Mouse (Mus musculus) forebrain, embryonic 14.5 days (tissue): Measurements from ENCODE around the gene Rgl1. TPM values are rescaled to one million over a fixed set of nuclear protein-coding genes. Genes with fewer than 3 reads are reported as not detected.

Experiments
- ATAC-seq: fragments of 200-750 bp; cut with Nextera tagmentation; 2 replicates; pipeline ENCODE4 v1.8.0; 2017; ENCODE audit warnings: mild to moderate bottlenecking, moderate library complexity
- DNase-seq: peaks from one replicate; pipeline ENCODE4 v3.0.0-alpha.2; 2015; ENCODE audit warnings: low spot score
- H3K27ac ChIP-seq: fragments of 300-500 bp; sonication (generic); 2 replicates; pipeline ENCODE4 v1.5.1; 2014; ENCODE audit warnings: low read depth, mild to moderate bottlenecking, control low read depth, low read length, moderate library complexity
- H3K27me3 ChIP-seq: fragments of 300-500 bp; sonication (generic); replicated peaks from 2 replicates; pipeline ENCODE4 v1.6.1; 2014; ENCODE audit warnings: low read length, control low read depth, mixed read lengths; ENCODE audit not compliant: control insufficient read depth, insufficient read depth
- H3K36me3 ChIP-seq: fragments of 300-500 bp; sonication (generic); 2 replicates; pipeline ENCODE4 v1.6.1; 2014; ENCODE audit warnings: low read length, control low read depth; ENCODE audit not compliant: control insufficient read depth, insufficient read depth
- H3K4me1 ChIP-seq: fragments of 300-500 bp; sonication (generic); 2 replicates; pipeline ENCODE4 v1.6.1; 2014; ENCODE audit warnings: antibody characterized with exemption, low read length, control low read depth; ENCODE audit not compliant: control insufficient read depth, insufficient read depth
- H3K4me2 ChIP-seq: fragments of 300-500 bp; sonication (generic); 2 replicates; pipeline ENCODE4 v1.6.1; 2014; ENCODE audit warnings: mild to moderate bottlenecking, control low read depth, low read length
- H3K4me3 ChIP-seq: fragments of 300-500 bp; sonication (generic); 2 replicates; pipeline ENCODE4 v1.5.1; 2014; ENCODE audit warnings: low read depth, low read length, control low read depth
- H3K9ac ChIP-seq: fragments of 300-500 bp; sonication (generic); 2 replicates; pipeline ENCODE4 v1.6.1; 2014; ENCODE audit warnings: mild to moderate bottlenecking, low read length, control low read depth, moderate library complexity
- H3K9me3 ChIP-seq: fragments of 300-500 bp; sonication (generic); replicated peaks from 2 replicates; pipeline ENCODE4 v1.6.1; 2016; ENCODE audit warnings: low read length, control low read depth, mixed read lengths; ENCODE audit not compliant: control insufficient read depth
- WGBS: fragments of 180-500 bp; shearing (Covaris S2); extraction: QIAGEN DNeasy Blood & Tissue Kit; methylation state at CpG from one replicate; pipeline ENCODE4 v1.1.7; 2014; 5-methylcytosine and 5-hydroxymethylcytosine counted together
- polyA plus RNA-seq: library from polyadenylated mRNA; unstranded; fragments of >200 nt; fragmentation: Nextera tagmentation; extraction: Ambion mirVana; gene quantifications from 2 replicates; pipeline ENCODE4 v1.2.1, GENCODE M21; 2014

Rgl1 gene
- polyA plus RNA-seq: 16.4 and 20.5 TPM in 2 replicates

DNA sequence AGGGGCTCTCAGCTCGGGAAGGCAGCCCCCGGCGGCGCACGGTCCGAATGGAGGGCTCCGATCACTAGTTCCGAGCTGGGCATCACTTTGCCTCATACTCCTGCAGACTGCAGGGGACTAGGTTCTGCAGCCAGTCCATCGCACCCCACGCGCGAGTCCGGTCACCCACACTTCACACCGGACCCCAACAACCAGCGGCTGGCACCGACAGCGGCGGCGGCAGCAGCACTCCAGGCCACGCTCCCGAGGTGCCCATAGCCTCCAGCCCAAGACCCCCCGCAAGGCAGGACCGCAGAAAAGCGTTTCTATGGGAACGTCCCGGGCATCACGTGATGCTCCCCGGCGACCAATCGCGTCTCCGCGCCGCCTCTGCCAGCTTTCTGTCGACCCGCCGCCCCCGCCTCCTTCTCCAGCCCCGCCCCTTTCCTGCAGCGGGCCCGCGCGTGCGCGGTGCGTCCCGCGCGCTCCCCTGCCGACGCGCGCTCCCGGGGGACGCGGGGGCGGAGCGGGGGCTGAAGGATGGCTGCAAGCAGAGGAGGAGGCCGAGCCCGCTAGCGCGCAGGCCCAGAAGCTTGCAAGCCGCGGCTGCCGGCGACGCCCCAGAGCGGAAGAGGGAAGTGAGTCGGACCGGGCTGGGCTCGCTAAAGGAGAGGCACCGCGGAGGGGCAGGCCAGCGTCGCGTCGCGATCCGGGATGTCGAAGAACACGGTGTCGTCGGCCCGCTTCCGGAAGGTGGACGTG, at the start of gene Rgl1, which contains the start of gene Arpc5:
TSS of gene Rgl1 (minus strand) at position 320 of the 741 bp plus-strand sequence.
TSS of gene Arpc5 (plus strand) at position 511 of the 741 bp plus-strand sequence.
- peak; percentile 98 for ATAC-seq
- peak; percentile 98 for DNase-seq
- Histone ChIP-seq H3K4me1 (peaks cover 3% of the 10 kb centered on the region; the same call in 1 of the 2 replicates), H3K4me2 (peak within 1 kb of the TSS; percentile 91), H3K36me3 (peaks cover 18% of the 10 kb centered on the region), H3K27ac (peak within 1 kb of the TSS; percentile 86), H3K27me3 (no peaks in the 10 kb centered on the region), H3K9ac (peak within 1 kb of the TSS; percentile 96), H3K9me3 (no peaks in the 10 kb centered on the region), H3K4me3 (peak within 1 kb of the TSS; percentile 98)
- under 1% methylated on average over 82 of the region's 86 CpGs for WGBS

GRCm38 (mm10) chr1:152815265-152815701, 49.1 kb upstream of the Rgl1 start:
- peaks cover 29% of the 10 kb centered on the region for H3K4me1 ChIP-seq
- DNase-seq: peak; percentile 87
- no peak overlapping the region for H3K9ac ChIP-seq
- peak; percentile 84 for ATAC-seq
- H3K27ac ChIP-seq: peak overlapping the region; percentile 61
- no peak overlapping the region for H3K4me2 ChIP-seq
- no peaks in the 10 kb centered on the region for H3K9me3 ChIP-seq
- no peak overlapping the region for H3K4me3 ChIP-seq
- H3K36me3 ChIP-seq: no peaks in the 10 kb centered on the region
- no peaks in the 10 kb centered on the region for H3K27me3 ChIP-seq
- 38% methylated on average over 7 of the region's 7 CpGs for WGBS

DNA sequence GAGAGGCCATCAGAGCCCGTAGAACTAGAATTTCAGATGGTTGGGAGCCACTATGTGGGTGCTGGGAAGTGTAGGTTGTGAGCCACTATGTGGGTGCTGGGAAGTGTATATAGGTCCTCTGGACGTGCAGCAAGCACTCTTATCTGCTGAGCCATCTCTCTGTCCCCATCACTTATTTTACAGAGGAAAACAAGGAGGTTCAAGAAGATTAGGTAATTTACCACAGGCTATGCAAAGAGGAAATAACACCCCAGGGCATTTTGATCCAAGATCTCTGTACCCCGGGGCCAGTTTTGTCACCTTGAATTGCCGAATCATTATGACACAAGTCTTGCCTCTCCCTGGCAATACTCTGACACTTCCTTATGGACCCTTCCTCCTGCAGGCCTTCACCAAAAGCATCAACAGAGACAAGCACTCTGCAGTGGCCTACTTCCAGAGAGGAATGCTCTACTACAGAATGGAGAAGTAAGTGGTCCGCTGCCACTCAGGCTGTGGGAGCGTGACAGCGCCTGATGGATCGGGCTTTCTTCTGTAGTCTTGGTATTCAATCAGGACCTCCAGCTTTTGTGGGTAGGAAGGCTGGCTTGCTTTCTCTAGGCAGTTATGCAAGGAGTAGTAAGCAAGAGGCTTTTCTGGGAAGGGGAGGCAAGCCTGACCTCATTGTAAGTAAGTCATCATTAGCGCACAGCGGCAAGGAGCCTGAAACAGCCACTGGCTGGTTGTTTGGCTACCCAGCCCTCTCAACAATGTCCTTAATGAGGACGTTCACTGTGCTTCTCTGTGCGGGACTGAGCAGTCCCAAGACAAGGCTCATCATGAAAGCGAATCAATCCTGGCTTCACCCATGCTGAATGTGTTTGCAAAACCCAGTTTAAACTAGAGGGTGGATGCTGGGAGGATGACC, 44.6 kb upstream of the Rgl1 start:
- H3K27ac ChIP-seq: peak overlapping the region; percentile 50; the same call in 1 of the 2 replicates
- H3K4me3 ChIP-seq: no peak overlapping the region
- H3K4me1 ChIP-seq: peaks cover 11% of the 10 kb centered on the region
- H3K27me3 ChIP-seq: no peaks in the 10 kb centered on the region
- no peak overlapping the region for H3K4me2 ChIP-seq
- no peaks in the 10 kb centered on the region for H3K9me3 ChIP-seq
- peak; percentile 46 for DNase-seq
- H3K36me3 ChIP-seq: no peaks in the 10 kb centered on the region
- 33% methylated on average over 13 of the region's 13 CpGs for WGBS
- peak; percentile 49 for ATAC-seq
- H3K9ac ChIP-seq: no peak overlapping the region

- DNase-seq (no peak), ATAC-seq (no peak)
- 50% methylated on average over 8 of the region's 8 CpGs for WGBS
- no peak overlapping the region for H3K4me3 ChIP-seq
- H3K4me1 ChIP-seq: 0 out of 2 replicates have a peak, but pooled peaks cover 3% of the 10 kb centered on the region
- no peak overlapping the region for H3K27ac ChIP-seq
- no peaks in the 10 kb centered on the region for H3K9me3 ChIP-seq
- no peaks in the 10 kb centered on the region for H3K27me3 ChIP-seq
- H3K4me2 ChIP-seq: no peak overlapping the region
- no peaks in the 10 kb centered on the region for H3K36me3 ChIP-seq
- H3K9ac ChIP-seq: no peak overlapping the region
Observed at GRCm38 (mm10) chr1:152809541-152810252, 43.5 kb upstream of the Rgl1 start.

GRCm38 (mm10) chr1:152808392-152808680, 42.2 kb upstream of the Rgl1 start:
- H3K27me3 ChIP-seq: no peaks in the 10 kb centered on the region
- no peak for ATAC-seq

DNA sequence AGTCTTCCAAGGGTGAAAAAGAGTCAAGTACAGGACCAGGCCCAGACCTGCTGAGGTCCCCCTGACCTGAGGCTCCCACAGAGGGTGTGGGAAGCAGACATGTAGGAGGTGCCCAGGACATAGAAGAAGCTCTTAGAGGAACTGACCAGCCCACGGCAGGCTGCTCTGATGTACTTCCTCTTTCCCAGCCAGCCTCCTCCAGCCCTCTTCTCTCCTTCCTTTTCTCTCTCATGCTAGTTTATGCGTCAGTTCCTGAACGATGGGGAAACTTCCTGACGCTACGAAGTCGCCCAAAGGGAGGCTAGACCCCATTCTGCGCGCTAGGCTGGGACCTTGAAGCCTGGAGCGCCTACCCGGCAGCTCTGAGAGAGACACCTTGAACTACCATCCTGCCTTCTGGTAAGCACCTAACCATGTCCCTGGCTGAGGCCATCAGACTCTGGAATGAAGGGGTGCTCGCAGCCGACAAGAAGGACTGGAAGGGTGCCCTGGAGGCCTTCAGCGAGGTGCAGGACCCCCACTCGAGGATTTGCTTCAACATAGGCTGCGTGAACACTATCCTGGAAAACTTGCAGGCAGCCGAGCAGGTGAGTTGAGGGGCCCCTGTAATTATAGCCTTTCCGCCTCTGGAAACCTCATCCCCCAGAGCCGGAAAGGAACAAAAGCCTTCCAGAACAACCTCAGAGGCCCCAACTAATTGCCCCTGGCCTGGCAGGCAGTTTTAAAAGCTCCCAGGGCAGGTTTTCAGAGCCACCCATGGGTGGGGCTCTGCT, 41.7 kb upstream of the Rgl1 start:
- H3K4me3 ChIP-seq: no peak overlapping the region
- WGBS: 71% methylated on average over 18 of the region's 18 CpGs
- H3K9ac ChIP-seq: no peak overlapping the region
- H3K36me3 ChIP-seq: no peaks in the 10 kb centered on the region
- DNase-seq (no peak), ATAC-seq (no peak)
- 0 out of 2 replicates have a peak, but pooled peaks cover 3% of the 10 kb centered on the region for H3K4me1 ChIP-seq
- no peak overlapping the region for H3K27ac ChIP-seq
- no peaks in the 10 kb centered on the region for H3K9me3 ChIP-seq
- H3K27me3 ChIP-seq: no peaks in the 10 kb centered on the region
- H3K4me2 ChIP-seq: no peak overlapping the region

More at GRCm38 (mm10) chr1:152808392-152808680, 42.2 kb upstream of the Rgl1 start:
- Histone ChIP-seq H3K4me2 (no peak overlapping the region), H3K36me3 (no peaks in the 10 kb centered on the region), H3K9me3 (no peaks in the 10 kb centered on the region), H3K4me3 (no peak overlapping the region), H3K9ac (no peak overlapping the region), H3K27ac (no peak overlapping the region), H3K4me1 (0 out of 2 replicates have a peak, but pooled peaks cover 3% of the 10 kb centered on the region)
- no peak for DNase-seq
- 89% methylated on average over 2 of the region's 2 CpGs for WGBS

- Histone ChIP-seq H3K27ac (no peak overlapping the region), H3K9ac (no peak overlapping the region), H3K36me3 (no peaks in the 10 kb centered on the region), H3K4me2 (no peak overlapping the region), H3K9me3 (no peaks in the 10 kb centered on the region), H3K4me1 (no peaks in the 10 kb centered on the region), H3K4me3 (no peak overlapping the region), H3K27me3 (no peaks in the 10 kb centered on the region)
- no peak for DNase-seq
- no peak for ATAC-seq
- 89% methylated on average over 6 of the region's 6 CpGs for WGBS
Observed at GRCm38 (mm10) chr1:152804907-152805306, 38.8 kb upstream of the Rgl1 start.

- WGBS: 91% methylated on average over 13 of the region's 13 CpGs
- no peak for DNase-seq
- no peaks in the 10 kb centered on the region for H3K36me3 ChIP-seq
- no peak overlapping the region for H3K9ac ChIP-seq
- no peaks in the 10 kb centered on the region for H3K27me3 ChIP-seq
- no peaks in the 10 kb centered on the region for H3K4me1 ChIP-seq
- no peak overlapping the region for H3K4me3 ChIP-seq
- no peak for ATAC-seq
- H3K9me3 ChIP-seq: no peaks in the 10 kb centered on the region
- no peak overlapping the region for H3K27ac ChIP-seq
- H3K4me2 ChIP-seq: no peak overlapping the region
Observed at GRCm38 (mm10) chr1:152800633-152801176, 34.6 kb upstream of the Rgl1 start.
